Mouse (Mus musculus) hindbrain, embryonic 12.5 days (tissue): ENCODE results near the gene Uap1. TPM values are rescaled to one million over a fixed set of nuclear protein-coding genes. Genes with fewer than 3 reads are reported as not detected.
A peak's percentile ranks its signal among the peaks of the same experiment; 100 is the strongest.

Experiments used
- ATAC-seq: fragments of 200-750 bp; cut with Nextera tagmentation; 2 replicates; pipeline ENCODE4 v1.8.0; 2017; ENCODE audit warnings: moderate TSS enrichment; ENCODE audit not compliant: low FRiP score
- H3K27ac ChIP-seq: fragments of 300-500 bp; sonication (generic); 2 replicates; pipeline ENCODE4 v1.5.1; 2016; ENCODE audit warnings: mild to moderate bottlenecking
- H3K27me3 ChIP-seq: fragments of 300-500 bp; sonication (generic); 2 replicates; pipeline ENCODE4 v1.6.1; 2016; ENCODE audit warnings: mild to moderate bottlenecking
- H3K36me3 ChIP-seq: fragments of 300-500 bp; sonication (generic); 2 replicates; pipeline ENCODE4 v1.6.1; 2016; ENCODE audit warnings: mild to moderate bottlenecking
- H3K4me1 ChIP-seq: fragments of 300-500 bp; sonication (generic); 2 replicates; pipeline ENCODE4 v1.6.1; 2016
- H3K4me2 ChIP-seq: fragments of 300-500 bp; sonication (generic); replicated peaks from 2 replicates; pipeline ENCODE4 v1.6.1; 2016; ENCODE audit warnings: mild to moderate bottlenecking
- H3K4me3 ChIP-seq: fragments of 300-500 bp; sonication (generic); 2 replicates; pipeline ENCODE4 v1.5.1; 2016; ENCODE audit warnings: mild to moderate bottlenecking
- H3K9ac ChIP-seq: fragments of 300-500 bp; sonication (generic); 2 replicates; pipeline ENCODE4 v1.6.1; 2016; ENCODE audit warnings: mild to moderate bottlenecking, moderate library complexity
- H3K9me3 ChIP-seq: fragments of 300-500 bp; sonication (generic); replicated peaks from 2 replicates; pipeline ENCODE4 v1.6.1; 2016; ENCODE audit warnings: mild to moderate bottlenecking
- WGBS: fragments of 180-500 bp; shearing (Covaris S2); methylation state at CpG from one replicate; pipeline ENCODE4 v1.1.7; 2016; 5-methylcytosine and 5-hydroxymethylcytosine counted together
- polyA plus RNA-seq: library from polyadenylated mRNA; unstranded; fragments of >200 nt; fragmentation: Nextera tagmentation; extraction: Ambion mirVana; gene quantifications from 2 replicates; pipeline ENCODE4 v1.2.1, GENCODE M21; 2016

Uap1 gene
- 67.8 and 72.8 TPM in 2 replicates for polyA plus RNA-seq

GRCm38 (mm10) chr1:170174814-170175332 lies at the start of gene Uap1:
Gene Uap1, minus strand, starts transcription at chr1:170174957.
- Histone ChIP-seq H3K4me2 (peak within 1 kb of the TSS; percentile 76), H3K27ac (peak within 1 kb of the TSS; percentile 91), H3K36me3 (no peaks in the 10 kb centered on the region), H3K27me3 (no peaks in the 10 kb centered on the region), H3K4me3 (peak within 1 kb of the TSS; percentile 80), H3K9me3 (no peaks in the 10 kb centered on the region), H3K9ac (peak within 1 kb of the TSS; percentile 71), H3K4me1 (peaks cover 17% of the 10 kb centered on the region)
- WGBS, result under 1% methylated on average over 50 of the region's 52 CpGs
- ATAC-seq, result peak; percentile 100

GRCm38 (mm10) chr1:170223276-170223675 lies 48.5 kb upstream of the Uap1 start:
- H3K27ac ChIP-seq, result no peak overlapping the region
- H3K36me3 ChIP-seq, result no peaks in the 10 kb centered on the region
- H3K27me3 ChIP-seq, result no peaks in the 10 kb centered on the region
- 77% methylated on average over 2 of the region's 2 CpGs for WGBS
- no peak for ATAC-seq
- no peak overlapping the region for H3K4me2 ChIP-seq
- no peak overlapping the region for H3K4me3 ChIP-seq
- no peaks in the 10 kb centered on the region for H3K9me3 ChIP-seq
- H3K4me1 ChIP-seq, result no peaks in the 10 kb centered on the region
- H3K9ac ChIP-seq, result no peak overlapping the region

GRCm38 (mm10) chr1:170220351-170220750 lies 45.6 kb upstream of the Uap1 start:
- Histone ChIP-seq H3K27ac (no peak overlapping the region), H3K4me1 (no peaks in the 10 kb centered on the region), H3K9me3 (no peaks in the 10 kb centered on the region), H3K4me3 (no peak overlapping the region), H3K4me2 (no peak overlapping the region), H3K36me3 (no peaks in the 10 kb centered on the region), H3K9ac (no peak overlapping the region), H3K27me3 (0 out of 2 replicates have a peak, but pooled peaks cover 4% of the 10 kb centered on the region)
- no peak for ATAC-seq

GRCm38 (mm10) chr1:170218091-170218884 lies 43.5 kb upstream of the Uap1 start:
- Histone ChIP-seq H3K4me1 (peaks cover 7% of the 10 kb centered on the region), H3K27ac (no peak overlapping the region), H3K4me2 (no peak overlapping the region), H3K36me3 (no peaks in the 10 kb centered on the region), H3K4me3 (no peak overlapping the region), H3K27me3 (0 out of 2 replicates have a peak, but pooled peaks cover 4% of the 10 kb centered on the region), H3K9me3 (no peaks in the 10 kb centered on the region), H3K9ac (no peak overlapping the region)
- no peak for ATAC-seq
- 85% methylated on average over 6 of the region's 6 CpGs for WGBS

- Histone ChIP-seq H3K4me2 (peak overlapping the region; percentile 37), H3K9me3 (no peaks in the 10 kb centered on the region), H3K36me3 (peaks cover 13% of the 10 kb centered on the region), H3K9ac (no peak overlapping the region), H3K27ac (0 out of 2 replicates have a peak overlapping the region, but pooled peaks have one; percentile 84), H3K27me3 (0 out of 2 replicates have a peak, but pooled peaks cover 4% of the 10 kb centered on the region), H3K4me1 (peaks cover 7% of the 10 kb centered on the region), H3K4me3 (peak overlapping the region; percentile 86)
- ATAC-seq, result no peak
- 74% methylated on average over 3 of the region's 3 CpGs for WGBS
Observed at GRCm38 (mm10) chr1:170215590-170215989, 40.8 kb upstream of the Uap1 start.

- no peaks in the 10 kb centered on the region for H3K9me3 ChIP-seq
- peak within 1 kb of the TSS; percentile 84 for H3K27ac ChIP-seq
- peak within 1 kb of the TSS; percentile 78 for H3K4me2 ChIP-seq
- ATAC-seq, result peak; percentile 100
- peaks cover 7% of the 10 kb centered on the region for H3K4me1 ChIP-seq
- peaks cover 16% of the 10 kb centered on the region for H3K36me3 ChIP-seq
- H3K27me3 ChIP-seq, result 0 out of 2 replicates have a peak, but pooled peaks cover 4% of the 10 kb centered on the region
- H3K9ac ChIP-seq, result peak within 1 kb of the TSS; percentile 97
- 1% methylated on average over 65 of the region's 70 CpGs for WGBS
- H3K4me3 ChIP-seq, result peak within 1 kb of the TSS; percentile 86
Observed at GRCm38 (mm10) chr1:170214757-170215522, 40.2 kb upstream of the Uap1 start, which contains the start of gene Uhmk1. Gene Uhmk1, minus strand, starts transcription at chr1:170215397.

GRCm38 (mm10) chr1:170214383-170214756 lies 39.6 kb upstream of the Uap1 start:
- Histone ChIP-seq H3K27me3 (0 out of 2 replicates have a peak, but pooled peaks cover 4% of the 10 kb centered on the region), H3K9me3 (no peaks in the 10 kb centered on the region), H3K27ac (no peak overlapping the region), H3K4me1 (peaks cover 7% of the 10 kb centered on the region), H3K4me2 (peak overlapping the region; percentile 78), H3K9ac (peak overlapping the region; percentile 97), H3K36me3 (peaks cover 16% of the 10 kb centered on the region), H3K4me3 (peak overlapping the region; percentile 86)
- 46% methylated on average over 7 of the region's 7 CpGs for WGBS
- ATAC-seq, result no peak

- Histone ChIP-seq H3K9ac (no peak overlapping the region), H3K4me3 (no peak overlapping the region), H3K27me3 (0 out of 2 replicates have a peak, but pooled peaks cover 4% of the 10 kb centered on the region), H3K27ac (no peak overlapping the region), H3K4me2 (no peak overlapping the region), H3K4me1 (peaks cover 7% of the 10 kb centered on the region), H3K9me3 (no peaks in the 10 kb centered on the region), H3K36me3 (peaks cover 24% of the 10 kb centered on the region)
- 93% methylated on average over 10 of the region's 10 CpGs for WGBS
- no peak for ATAC-seq
Observed at GRCm38 (mm10) chr1:170213181-170213879, 38.6 kb upstream of the Uap1 start.

GRCm38 (mm10) chr1:170206395-170206794 lies 31.6 kb upstream of the Uap1 start:
- Histone ChIP-seq H3K4me1 (no peaks in the 10 kb centered on the region), H3K4me3 (no peak overlapping the region), H3K9ac (no peak overlapping the region), H3K9me3 (no peaks in the 10 kb centered on the region), H3K27ac (no peak overlapping the region), H3K4me2 (no peak overlapping the region), H3K27me3 (no peaks in the 10 kb centered on the region), H3K36me3 (peaks cover 53% of the 10 kb centered on the region)
- 95% methylated on average over 6 of the region's 6 CpGs for WGBS
- ATAC-seq, result no peak

- no peak overlapping the region for H3K9ac ChIP-seq
- no peaks in the 10 kb centered on the region for H3K4me1 ChIP-seq
- no peak overlapping the region for H3K27ac ChIP-seq
- peaks cover 50% of the 10 kb centered on the region for H3K36me3 ChIP-seq
- no peaks in the 10 kb centered on the region for H3K9me3 ChIP-seq
- ATAC-seq, result no peak
- 77% methylated on average over 3 of the region's 3 CpGs for WGBS
- no peak overlapping the region for H3K4me3 ChIP-seq
- no peak overlapping the region for H3K4me2 ChIP-seq
- H3K27me3 ChIP-seq, result no peaks in the 10 kb centered on the region
Observed at GRCm38 (mm10) chr1:170200379-170200778, 25.6 kb upstream of the Uap1 start.

GRCm38 (mm10) chr1:170196211-170196610 lies 21.5 kb upstream of the Uap1 start:
- ATAC-seq, result no peak
- H3K9ac ChIP-seq, result no peak overlapping the region
- H3K4me1 ChIP-seq, result no peaks in the 10 kb centered on the region
- 96% methylated on average over 8 of the region's 8 CpGs for WGBS
- no peaks in the 10 kb centered on the region for H3K9me3 ChIP-seq
- no peak overlapping the region for H3K4me3 ChIP-seq
- H3K27ac ChIP-seq, result no peak overlapping the region
- H3K27me3 ChIP-seq, result no peaks in the 10 kb centered on the region
- H3K4me2 ChIP-seq, result no peak overlapping the region
- H3K36me3 ChIP-seq, result peaks cover 69% of the 10 kb centered on the region

- 88% methylated on average over 1 of the region's 1 CpGs for WGBS
- H3K36me3 ChIP-seq, result peaks cover 42% of the 10 kb centered on the region
Observed at GRCm38 (mm10) chr1:170191925-170192324, 17.2 kb upstream of the Uap1 start.

More at GRCm38 (mm10) chr1:170191925-170192324, 17.2 kb upstream of the Uap1 start:
- Histone ChIP-seq H3K4me3 (no peak overlapping the region), H3K9ac (no peak overlapping the region), H3K4me2 (no peak overlapping the region), H3K4me1 (no peaks in the 10 kb centered on the region), H3K27ac (no peak overlapping the region), H3K27me3 (no peaks in the 10 kb centered on the region), H3K9me3 (no peaks in the 10 kb centered on the region)
- ATAC-seq, result no peak
